Mouse (Mus musculus): ENCODE measurements around the gene Gm14147. TPM values are rescaled to one million over a fixed set of nuclear protein-coding genes. Genes with fewer than 3 reads are reported as not detected.
"Not testable (repeated sequence)": the region's sequence is repeated elsewhere in the genome, so short reads cannot be mapped to it uniquely, and the experiment has no call there.

The Gm14147 gene
- total RNA-seq (2021): not detected

DNA sequence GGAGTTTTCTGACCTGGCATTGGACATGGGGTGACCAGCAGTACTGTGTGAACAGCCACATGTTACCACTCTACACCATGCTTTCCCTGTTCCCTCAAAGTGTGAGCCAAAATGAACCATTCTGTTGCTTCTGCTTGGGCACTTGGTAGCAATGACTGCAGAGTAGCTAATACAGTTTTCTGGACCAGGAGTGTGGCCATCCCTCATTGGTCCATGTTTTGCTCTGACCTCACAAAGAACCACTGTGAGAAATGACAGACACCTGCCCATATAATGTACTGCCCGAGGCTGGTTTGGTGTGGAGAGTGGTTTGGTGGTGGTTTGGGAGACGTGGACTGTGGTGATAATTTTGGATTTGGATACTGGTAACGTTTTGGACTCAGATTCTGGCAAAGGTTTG, at the start of gene Gm14147:
Gm14147 (plus strand) TSS at position 301 of the 400 bp plus-strand sequence.
- intact Hi-C loops (cut with DNase I); DNase-seq: not testable (repeated sequence)

DNA sequence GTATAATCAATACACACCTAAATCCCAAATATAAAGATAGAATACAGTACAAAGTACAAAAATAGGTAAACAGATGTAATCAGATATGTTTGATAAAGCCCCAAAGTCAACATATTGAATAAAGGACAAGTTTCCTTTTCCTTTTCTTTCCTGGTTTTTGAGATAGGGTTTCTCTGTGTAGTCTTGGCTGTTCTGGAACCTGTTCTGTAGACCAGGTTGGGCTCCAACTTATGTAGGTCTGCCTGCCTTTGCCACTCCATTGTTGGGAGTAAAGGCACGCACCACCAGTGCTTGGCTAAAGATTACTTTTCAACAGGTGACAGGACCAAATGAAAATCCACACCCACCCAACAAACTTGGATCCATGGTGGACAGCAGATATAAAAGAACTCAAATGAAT, 41.4 kb upstream of the Gm14147 start:
- intact Hi-C loops (cut with DNase I): no loop called here
- no peak for DNase-seq

DNA sequence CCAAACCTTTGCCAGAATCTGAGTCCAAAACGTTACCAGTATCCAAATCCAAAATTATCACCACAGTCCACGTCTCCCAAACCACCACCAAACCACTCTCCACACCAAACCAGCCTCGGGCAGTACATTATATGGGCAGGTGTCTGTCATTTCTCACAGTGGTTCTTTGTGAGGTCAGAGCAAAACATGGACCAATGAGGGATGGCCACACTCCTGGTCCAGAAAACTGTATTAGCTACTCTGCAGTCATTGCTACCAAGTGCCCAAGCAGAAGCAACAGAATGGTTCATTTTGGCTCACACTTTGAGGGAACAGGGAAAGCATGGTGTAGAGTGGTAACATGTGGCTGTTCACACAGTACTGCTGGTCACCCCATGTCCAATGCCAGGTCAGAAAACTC, 5.8 kb upstream of the Gm14147 start, which contains the start of gene Gm14151:
Gm14151 (minus strand) TSS at position 101 of the 400 bp plus-strand sequence.
- not testable (repeated sequence) for DNase-seq

More for the DNA sequence above, 5.8 kb upstream of the Gm14147 start, which contains the start of gene Gm14151:
- intact Hi-C loops (cut with DNase I): not testable (repeated sequence)

Other genes starting within 250 kb of the Gm14147 start
- 100 to 1,000 TPM; 116 to 117 TPM for gene Abhd12, start 193.5 kb upstream of the Gm14147 start, total RNA-seq (2021)
- gene Gins1, start 192.8 kb upstream of the Gm14147 start, total RNA-seq (2021): 1 to 10 TPM; 7.2 to 8.9 TPM
- 10 to 100 TPM in 1 of 2 experiments, 1 to 10 TPM in 1; 9.3 to 12.4 TPM for gene Ninl, start 58.9 kb upstream of the Gm14147 start, total RNA-seq (2021)
- gene Nanp, start 58.8 kb upstream of the Gm14147 start, total RNA-seq (2021): 10 to 100 TPM; 13.1 to 14.3 TPM
- gene Gm14151, start 5.9 kb upstream of the Gm14147 start, total RNA-seq (2021): not detected